In the genomic region with DNA sequence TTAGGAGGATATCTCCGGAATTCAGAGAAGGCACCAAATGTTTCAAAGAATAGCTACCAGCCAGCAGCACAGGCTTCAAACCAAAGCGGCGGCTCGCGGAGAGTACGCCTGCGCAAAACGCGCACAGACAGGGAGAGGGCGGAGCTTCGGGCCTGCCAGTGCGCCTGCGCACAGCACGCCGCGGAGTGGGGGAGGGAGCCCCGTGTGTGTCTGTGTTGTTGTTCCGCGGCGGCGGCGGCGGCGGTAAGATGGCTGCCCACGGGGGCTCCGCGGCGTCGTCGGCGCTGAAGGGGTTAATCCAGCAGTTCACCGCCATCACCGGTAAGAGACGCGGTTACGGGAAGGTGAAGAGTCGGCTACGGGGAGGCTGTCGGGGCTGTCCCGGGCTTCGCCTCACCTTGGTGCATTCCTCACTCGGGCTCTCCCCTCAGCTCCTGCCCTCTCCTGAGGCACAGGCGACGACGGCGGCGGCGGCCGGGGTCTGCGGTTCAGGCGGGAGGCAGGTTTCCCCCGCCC, we compare ENCODE assay signal across 8 mouse cellular contexts. TPM values are rescaled to one million over a fixed set of nuclear protein-coding genes. Genes with fewer than 3 reads are reported as not detected.
DNase-seq lines count a peak whose midpoint lies in the region; ATAC-seq and TF ChIP-seq lines count a peak whose summit lies in the region.

Ubxn7 (plus strand) TSS at position 218 of the 516 bp plus-strand sequence.

- peaks cover 42% of the 10 kb centered on the region for H3K79me2 ChIP-seq in CH12.LX (replicated peaks; ENCODE audit: control insufficient read depth, extremely low read depth, insufficient read depth, poor library complexity, severe bottlenecking)

- WGBS in forebrain, embryonic 11.5 days: under 1% methylated on average over 52 of the region's 52 CpGs
- WGBS in heart, embryonic 16.5 days: under 1% methylated on average over 51 of the region's 52 CpGs
- under 1% methylated on average over 52 of the region's 52 CpGs for WGBS in liver, embryonic 15.5 days (ENCODE audit: insufficient replicate concordance)
- WGBS in neural tube, embryonic 12.5 days: under 1% methylated on average over 52 of the region's 52 CpGs

- dilution Hi-C loops in CH12.LX (cut with MboI; ENCODE audit: extremely low pct_ligation_motif_present, extremely low pct_unique_long_range_greater_than_20kb, low sequenced_read_pairs): no loop called here

- H3K27ac ChIP-seq in CH12.LX (ENCODE audit: insufficient read depth, low read depth): peak within 1 kb of the TSS; percentile 73
- H3K27ac ChIP-seq in forebrain, embryonic 11.5 days (ENCODE audit: low read depth, low read length): peak within 1 kb of the TSS; percentile 88
- H3K27ac ChIP-seq in heart, embryonic 16.5 days (ENCODE audit: low read length): peak within 1 kb of the TSS; percentile 88
- H3K27ac ChIP-seq in liver, embryonic 15.5 days (replicated peaks): peak within 1 kb of the TSS; percentile 95
- peak within 1 kb of the TSS; percentile 94 for H3K27ac ChIP-seq in neural tube, embryonic 12.5 days

- peak; percentile 98 for DNase-seq in CH12.LX (ENCODE audit: extremely low read depth)
- DNase-seq in c-Kit-positive CD71-positive TER-119-negative erythroid progenitor cells, embryonic 14.5 days (ENCODE audit: low read depth): peak; percentile 92
- DNase-seq in forebrain, embryonic 11.5 days (ENCODE audit: low spot score): peak; percentile 99
- peak; percentile 96 to 99 for DNase-seq in kidney, postnatal 36 days
- DNase-seq in telencephalon, adult 2 months (ENCODE audit: low read depth, low spot score): peak; percentile 85

- TF ChIP-seq RAD21 in CH12.LX (IDR thresholded peaks at IDR 0.05; ENCODE audit: low read depth, low read length): no peak

- no peak for TF ChIP-seq EP300 in CH12.LX (IDR thresholded peaks at IDR 0.05; ENCODE audit: low read length)

- in situ Hi-C loops in CH12.LX (cut with MboI; ENCODE audit: low pct_ligation_motif_present, low pct_unique_long_range_greater_than_20kb, low sequenced_read_pairs): no loop called here

- peak within 1 kb of the TSS; percentile 76 for H3K4me2 ChIP-seq in CH12.LX (ENCODE audit: insufficient read depth, low read depth, poor library complexity, severe bottlenecking)
- peak within 1 kb of the TSS; percentile 55 for H3K4me2 ChIP-seq in forebrain, embryonic 11.5 days (ENCODE audit: low read depth, low read length, severe bottlenecking)
- peak within 1 kb of the TSS; percentile 52 for H3K4me2 ChIP-seq in heart, embryonic 16.5 days (ENCODE audit: low read depth, low read length)
- H3K4me2 ChIP-seq in liver, embryonic 15.5 days: peak within 1 kb of the TSS; percentile 74
- peak within 1 kb of the TSS; percentile 64 for H3K4me2 ChIP-seq in neural tube, embryonic 12.5 days (replicated peaks)

- H3K27me3 ChIP-seq in CH12.LX (replicated peaks): no peaks in the 10 kb centered on the region
- no peaks in the 10 kb centered on the region for H3K27me3 ChIP-seq in forebrain, embryonic 11.5 days (ENCODE audit: control insufficient read depth, insufficient read depth, low read length)
- no peaks in the 10 kb centered on the region for H3K27me3 ChIP-seq in heart, embryonic 16.5 days (ENCODE audit: control insufficient read depth, insufficient read depth, low read length)
- H3K27me3 ChIP-seq in liver, embryonic 15.5 days: no peaks in the 10 kb centered on the region
- no peaks in the 10 kb centered on the region for H3K27me3 ChIP-seq in neural tube, embryonic 12.5 days (replicated peaks)

- peaks cover 7 to 42% of the 10 kb centered on the region in 2 experiments for H3K4me1 ChIP-seq in CH12.LX (ENCODE audit: control insufficient read depth in 1 of 2, insufficient read depth in 2 of 2)
- no peaks in the 10 kb centered on the region for H3K4me1 ChIP-seq in forebrain, embryonic 11.5 days (replicated peaks; ENCODE audit: control insufficient read depth, insufficient read depth, low read length)
- peaks cover 17% of the 10 kb centered on the region for H3K4me1 ChIP-seq in heart, embryonic 16.5 days (ENCODE audit: control insufficient read depth, insufficient read depth, low read length)
- H3K4me1 ChIP-seq in liver, embryonic 15.5 days (replicated peaks): peaks cover 35% of the 10 kb centered on the region
- 0 out of 2 replicates have a peak, but pooled peaks cover 7% of the 10 kb centered on the region for H3K4me1 ChIP-seq in neural tube, embryonic 12.5 days

- H3K36me3 ChIP-seq in CH12.LX (replicated peaks in 1 of 2; ENCODE audit: control insufficient read depth in 1 of 2, insufficient read depth in 1 of 2, low read length in 1 of 2): peaks cover 0 to 12% of the 10 kb centered on the region in 2 experiments
- H3K36me3 ChIP-seq in forebrain, embryonic 11.5 days (ENCODE audit: control insufficient read depth, insufficient read depth, low read length): no peaks in the 10 kb centered on the region
- no peaks in the 10 kb centered on the region for H3K36me3 ChIP-seq in heart, embryonic 16.5 days (ENCODE audit: control insufficient read depth, insufficient read depth)
- no peaks in the 10 kb centered on the region for H3K36me3 ChIP-seq in liver, embryonic 15.5 days (replicated peaks)
- no peaks in the 10 kb centered on the region for H3K36me3 ChIP-seq in neural tube, embryonic 12.5 days

- peak; percentile 96 for TF ChIP-seq POLR2A in CH12.LX (IDR thresholded peaks at IDR 0.05; ENCODE audit: low read depth, low read length)

- peak; percentile 97 for ATAC-seq in forebrain, embryonic 11.5 days (replicated peaks; ENCODE audit: low FRiP score)
- peak; percentile 98 for ATAC-seq in heart, embryonic 16.5 days (replicated peaks; ENCODE audit: extremely low read depth, insufficient read depth, low FRiP score)
- peak; percentile 95 for ATAC-seq in liver, embryonic 15.5 days (ENCODE audit: insufficient read depth)
- peak; percentile 97 for ATAC-seq in neural tube, embryonic 12.5 days (ENCODE audit: low FRiP score, low read depth)

- H3K4me3 ChIP-seq in CH12.LX (replicated peaks in 1 of 3; ENCODE audit: low read depth in 2 of 3, low read length in 2 of 3, poor library complexity in 1 of 3): peak within 1 kb of the TSS; percentile 73 to 97 (median 90)
- H3K4me3 ChIP-seq in forebrain, embryonic 11.5 days (ENCODE audit: low read depth, low read length): peak within 1 kb of the TSS; percentile 98
- H3K4me3 ChIP-seq in heart, embryonic 16.5 days (ENCODE audit: low read length): peak within 1 kb of the TSS; percentile 80
- peak within 1 kb of the TSS; percentile 93 for H3K4me3 ChIP-seq in liver, embryonic 15.5 days (replicated peaks)
- peak within 1 kb of the TSS; percentile 98 for H3K4me3 ChIP-seq in neural tube, embryonic 12.5 days

- H3K9ac ChIP-seq in CH12.LX (ENCODE audit: insufficient read depth, low read depth): peak within 1 kb of the TSS; percentile 87
- H3K9ac ChIP-seq in forebrain, embryonic 11.5 days (ENCODE audit: low read length): peak within 1 kb of the TSS; percentile 97
- H3K9ac ChIP-seq in heart, embryonic 16.5 days (ENCODE audit: low read length): peak within 1 kb of the TSS; percentile 99
- peak within 1 kb of the TSS; percentile 95 for H3K9ac ChIP-seq in liver, embryonic 15.5 days
- H3K9ac ChIP-seq in neural tube, embryonic 12.5 days: peak within 1 kb of the TSS; percentile 98

- TF ChIP-seq CTCF in CH12.LX (conservative IDR thresholded peaks at IDR 0.05 in 1 of 2, IDR thresholded peaks at IDR 0.05 in 1 of 2; ENCODE audit: low read depth in 2 of 2, low read length in 2 of 2): no peak

- no peaks in the 10 kb centered on the region for H3K9me3 ChIP-seq in CH12.LX (replicated peaks; ENCODE audit: low read length)
- no peaks in the 10 kb centered on the region for H3K9me3 ChIP-seq in forebrain, embryonic 11.5 days (ENCODE audit: control insufficient read depth, low read length)
- no peaks in the 10 kb centered on the region for H3K9me3 ChIP-seq in heart, embryonic 16.5 days (replicated peaks; ENCODE audit: control insufficient read depth, low read length)
- H3K9me3 ChIP-seq in liver, embryonic 15.5 days (replicated peaks): no peaks in the 10 kb centered on the region
- H3K9me3 ChIP-seq in neural tube, embryonic 12.5 days: no peaks in the 10 kb centered on the region

TF ChIP-seq in CH12.LX, 34 proteins besides CTCF, POLR2A, EP300 and RAD21 (continues in another document):
- TF ChIP-seq MAX (IDR thresholded peaks at IDR 0.05; ENCODE audit: low read length) (peak; percentile 51; the same call in 1 of the 2 replicates), MEF2A (IDR thresholded peaks at IDR 0.05; ENCODE audit: borderline replicate concordance, low read depth, low read length) (no peak; the same call in 1 of the 2 replicates), ZC3H11A (IDR thresholded peaks at IDR 0.05; ENCODE audit: low read depth, low read length) (no peak), ELF1 (IDR thresholded peaks at IDR 0.05; ENCODE audit: low read depth, low read length) (peak; percentile 49), JUND (conservative IDR thresholded peaks at IDR 0.05; ENCODE audit: low read depth, low read length) (no peak), TBP (conservative IDR thresholded peaks at IDR 0.05; ENCODE audit: low read depth, low read length) (peak; percentile 90), NELFE (IDR thresholded peaks at IDR 0.05; ENCODE audit: low read depth, low read length) (peak; percentile 89), POLR2AphosphoS2 (IDR thresholded peaks at IDR 0.05; ENCODE audit: low read depth, low read length) (peak; percentile 34; the same call in 1 of the 2 replicates), CHD2 (IDR thresholded peaks at IDR 0.05; ENCODE audit: low read length) (peak; percentile 87), GABPA (IDR thresholded peaks at IDR 0.05; ENCODE audit: insufficient replicate concordance, low read depth, low read length) (no peak), TCF12 (IDR thresholded peaks at IDR 0.05; ENCODE audit: low read depth, low read length) (peak; percentile 90), SMC3 (IDR thresholded peaks at IDR 0.05; ENCODE audit: low read depth, low read length) (no peak), KAT2A (IDR thresholded peaks at IDR 0.05; ENCODE audit: insufficient replicate concordance, low read length) (peak; percentile 50; the same call in 1 of the 2 replicates), JUN (IDR thresholded peaks at IDR 0.05; ENCODE audit: insufficient read depth, low read depth, low read length) (no peak), ZMIZ1 (IDR thresholded peaks at IDR 0.05; ENCODE audit: low read depth, low read length) (peak; percentile 71; the same call in 1 of the 2 replicates), HCFC1 (IDR thresholded peaks at IDR 0.05; ENCODE audit: low read depth, low read length) (peak; percentile 74)

RNA-seq across cellular contexts. Expression of gene Ubxn7, which starts in this region (rescaled TPM):
- total RNA-seq in CH12.LX (2012; rRNA removed): 18.5 and 26.8 TPM in 2 replicates
- total RNA-seq in CH12.LX (2014; rRNA removed): 28.0 and 32.8 TPM in 2 replicates
- polyA plus RNA-seq in CH12.LX (2012; ENCODE audit: insufficient read length, low read depth): 25.7 and 32.5 TPM in 2 replicates
- polyA plus RNA-seq in forebrain, embryonic 11.5 days (2014; fragmentation: Nextera tagmentation; extraction: Ambion mirVana): 24.6 and 28.8 TPM in 2 replicates
- 17.8 and 18.1 TPM in 2 replicates for polyA plus RNA-seq in heart, embryonic 16.5 days (2015; fragmentation: Nextera tagmentation; extraction: Ambion mirVana)
- 7.3 and 9.3 TPM in 2 replicates for polyA plus RNA-seq in liver, embryonic 15.5 days (2015; fragmentation: Nextera tagmentation; extraction: Ambion mirVana)
- polyA plus RNA-seq in neural tube, embryonic 12.5 days (2016; fragmentation: Nextera tagmentation; extraction: Ambion mirVana): 29.3 and 32.5 TPM in 2 replicates

Comparison
In these comparisons a context has a peak if more than half of its experiments do, and no peak if none do; other contexts are left out.
1. Peak in every context shown above with its lines: DNase-seq, ATAC-seq, H3K4me3 ChIP-seq and H3K27ac ChIP-seq.